Mouse (Mus musculus) hematopoietic stem cell, adult 5-6 weeks (primary cell): Measurements from ENCODE around the gene 1700123L14Rik. TPM values are rescaled to one million over a fixed set of nuclear protein-coding genes. Genes with fewer than 3 reads are reported as not detected.
A peak's percentile ranks its signal among the peaks of the same experiment; 100 is the strongest.
"Not testable (repeated sequence)": the region's sequence is repeated elsewhere in the genome, so short reads cannot be mapped to it uniquely, and the experiment has no call there.

ENCODE experiments used
- ATAC-seq, 2 experiments: fragments of 125-278 bp in 1 of 2; replicated peaks in 1 of 2; 2 replicates each; pipeline ENCODE4 v1.8.0; 2016 to 2017; ENCODE audit warnings: inconsistent platforms in 2 of 2, mild to moderate bottlenecking in 2 of 2, moderate number of reproducible peaks in 2 of 2, low read depth in 1 of 2, moderate TSS enrichment in 1 of 2; ENCODE audit not compliant: low FRiP score in 2 of 2, poor library complexity in 2 of 2, severe bottlenecking in 2 of 2, insufficient read depth in 1 of 2, low TSS enrichment in 1 of 2
- total RNA-seq: library from RNA; stranded (forward); fragments of 172-1452, 232-1000 nt; gene quantifications from 2 replicates; pipeline ENCODE4 v1.2.3, GENCODE M21; 2017

The 1700123L14Rik gene
- total RNA-seq, result not detected in 2 replicates

- ATAC-seq, result no peak
These were observed at the start of gene 1700123L14Rik for GRCm38 (mm10) chr6:96165818-96166379. Gene 1700123L14Rik (minus strand): TSS chr6:96166243.

- ATAC-seq, result no peak
These were observed 39.4 kb upstream of the 1700123L14Rik start for GRCm38 (mm10) chr6:96205395-96205794.

DNA sequence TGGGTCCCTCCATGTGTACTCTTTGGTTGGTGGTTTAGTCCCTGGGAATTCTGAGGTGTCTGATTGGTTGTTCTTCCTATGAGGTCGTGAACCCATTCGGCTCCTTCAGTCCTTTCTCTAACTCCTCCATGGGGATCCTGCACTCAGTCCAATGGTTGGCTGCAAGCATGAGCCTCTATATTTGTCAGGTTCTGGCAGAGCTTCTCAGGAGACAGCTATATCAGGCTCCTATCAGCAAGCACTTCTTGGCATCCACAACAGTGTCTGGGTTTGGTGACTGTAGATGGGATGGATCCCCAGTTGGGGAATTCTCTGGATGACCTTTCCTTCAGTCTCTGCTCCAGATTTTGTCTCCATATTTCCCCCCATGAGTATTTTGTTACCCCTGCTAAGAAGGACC is 32.9 kb upstream of the 1700123L14Rik start:
- not testable (repeated sequence) for ATAC-seq

DNA sequence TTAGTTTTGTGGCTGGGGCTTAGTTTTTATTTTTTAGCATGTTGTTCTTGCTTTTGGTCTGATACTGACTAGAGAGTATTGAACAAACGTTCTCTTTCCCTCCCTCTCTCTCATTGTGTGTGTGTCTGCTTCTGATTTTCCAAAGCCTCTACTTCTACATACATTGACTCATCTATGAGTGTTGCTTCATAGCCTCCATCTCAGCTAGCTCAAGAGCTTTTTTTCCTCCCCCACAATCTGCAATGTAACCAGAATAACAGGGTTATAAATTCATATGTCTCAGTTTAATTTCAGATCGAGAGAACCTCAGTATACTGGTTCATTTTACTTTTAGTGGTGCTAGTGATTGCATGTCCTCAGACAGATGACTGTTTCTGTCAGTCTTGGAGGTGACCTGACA is 20.5 kb upstream of the 1700123L14Rik start:
- no peak for ATAC-seq

DNA sequence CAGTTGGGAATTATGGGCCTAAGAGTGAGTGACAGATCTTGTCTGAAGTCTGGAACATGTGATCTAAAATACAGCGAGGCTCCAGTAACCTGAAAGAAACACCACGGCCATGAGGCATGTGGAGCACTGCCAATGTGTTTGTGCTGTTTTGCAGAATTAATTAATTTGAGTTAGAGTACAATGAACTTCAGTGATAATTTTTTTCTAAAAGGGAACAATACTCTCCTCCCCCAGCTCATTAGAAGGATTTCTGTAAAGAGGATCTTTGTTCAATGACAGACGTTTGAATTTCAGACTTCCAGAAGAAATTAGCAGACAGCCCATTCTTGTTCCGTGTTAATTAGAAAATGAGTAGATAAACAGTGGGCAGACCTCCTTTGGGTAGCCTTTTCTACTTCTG is 17.3 kb upstream of the 1700123L14Rik start:
- ATAC-seq, result no peak

DNA sequence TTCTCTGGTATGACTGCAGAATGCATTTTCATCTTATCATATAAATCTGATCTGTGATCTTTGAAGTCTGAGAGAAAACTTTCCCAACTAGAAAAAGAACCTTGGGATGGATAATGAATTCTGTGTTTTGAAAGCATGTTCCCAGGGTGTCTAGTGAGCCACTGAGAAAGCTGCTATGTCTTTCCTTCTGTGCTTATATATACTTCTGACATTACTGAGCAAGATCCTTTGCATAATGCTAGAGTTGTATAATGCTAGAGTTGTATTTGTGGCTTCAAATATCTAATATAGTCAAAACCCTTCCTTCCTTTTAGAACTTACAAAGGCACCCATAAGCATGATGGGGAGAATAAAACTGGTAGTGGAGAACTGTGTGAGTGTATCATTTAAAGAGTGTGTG is 12.5 kb upstream of the 1700123L14Rik start:
- ATAC-seq, result no peak

DNA sequence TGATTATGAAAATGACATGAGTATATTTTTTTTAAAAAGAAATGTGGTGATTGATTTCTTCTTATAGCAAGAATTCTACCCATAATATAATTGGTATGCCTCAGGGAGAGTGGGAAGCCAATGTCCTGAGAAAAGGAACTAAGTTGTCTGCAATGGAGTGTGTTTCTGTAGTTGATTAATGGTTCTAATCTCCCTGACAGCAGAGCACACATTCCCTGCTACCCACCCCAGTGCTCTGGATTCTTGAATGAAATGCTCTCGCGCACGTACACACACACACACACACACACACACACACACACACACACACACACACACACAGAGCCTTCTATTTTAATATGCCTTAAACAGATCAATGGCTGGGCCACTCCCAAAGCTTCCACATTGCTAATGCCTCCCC is 7.6 kb upstream of the 1700123L14Rik start:
- no peak for ATAC-seq

DNA sequence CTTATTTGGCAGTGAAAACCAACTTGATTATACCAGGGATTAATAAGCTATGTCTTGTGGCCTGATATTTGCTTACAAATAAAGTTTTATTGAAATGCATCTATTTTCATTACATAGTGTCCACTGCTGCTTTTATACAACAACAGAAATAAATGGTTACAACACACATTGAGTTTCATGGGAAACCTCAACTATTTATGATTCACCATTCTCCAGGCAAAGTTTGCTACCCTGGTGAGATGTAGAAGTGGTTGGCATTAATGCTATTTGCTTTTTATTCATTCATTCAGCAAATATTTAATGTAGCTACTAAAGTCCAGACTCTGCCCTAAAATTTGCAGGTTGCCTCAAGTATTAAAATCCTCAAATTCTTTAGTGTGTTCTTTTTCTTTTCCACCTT is 988 bp upstream of the 1700123L14Rik start:
- ATAC-seq, result no peak

DNA sequence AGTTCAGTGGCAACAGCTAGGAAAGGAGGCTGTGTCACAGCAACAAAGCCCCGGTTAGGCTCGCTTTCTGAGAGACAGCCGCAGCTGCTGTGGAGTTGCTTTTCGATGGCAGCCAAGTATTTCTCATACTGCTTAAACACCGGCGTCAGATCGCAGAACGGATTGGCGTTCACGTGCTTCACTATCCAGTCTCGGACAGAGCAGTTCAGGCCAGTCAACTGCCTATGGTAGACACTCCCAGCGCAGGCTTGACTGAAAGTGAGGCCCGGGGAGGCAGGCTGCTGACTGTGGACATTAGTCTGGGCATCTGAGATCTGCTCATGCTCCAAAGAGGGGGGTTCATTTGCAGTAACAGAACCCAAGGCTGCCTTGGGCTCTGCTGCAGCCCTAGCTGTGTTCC is 640 bp downstream of the 1700123L14Rik start:
- no peak for ATAC-seq

- no peak for ATAC-seq
These were observed 22.7 kb downstream of the 1700123L14Rik start for GRCm38 (mm10) chr6:96143326-96143725.

GRCm38 (mm10) chr6:96116534-96117272 is 49.3 kb downstream of the 1700123L14Rik start:
- peak; percentile 50 to 67 for ATAC-seq

GRCm38 (mm10) chr6:96116148-96116533 is 49.9 kb downstream of the 1700123L14Rik start:
- ATAC-seq, result 0 out of 4 replicates have a peak, but pooled peaks have one; percentile 25 to 39

Other genes starting within 250 kb of the 1700123L14Rik start
- not detected in 2 replicates for gene Fam19a1, start 53.1 kb downstream of the 1700123L14Rik start, total RNA-seq